Mouse (Mus musculus): ENCODE measurements around the gene Cyp4x1. TPM values are rescaled to one million over a fixed set of nuclear protein-coding genes. Genes with fewer than 3 reads are reported as not detected.

The Cyp4x1 gene
- polyA plus RNA-seq, 1 experiment from 2014 or later, result 10.8 TPM

DNA sequence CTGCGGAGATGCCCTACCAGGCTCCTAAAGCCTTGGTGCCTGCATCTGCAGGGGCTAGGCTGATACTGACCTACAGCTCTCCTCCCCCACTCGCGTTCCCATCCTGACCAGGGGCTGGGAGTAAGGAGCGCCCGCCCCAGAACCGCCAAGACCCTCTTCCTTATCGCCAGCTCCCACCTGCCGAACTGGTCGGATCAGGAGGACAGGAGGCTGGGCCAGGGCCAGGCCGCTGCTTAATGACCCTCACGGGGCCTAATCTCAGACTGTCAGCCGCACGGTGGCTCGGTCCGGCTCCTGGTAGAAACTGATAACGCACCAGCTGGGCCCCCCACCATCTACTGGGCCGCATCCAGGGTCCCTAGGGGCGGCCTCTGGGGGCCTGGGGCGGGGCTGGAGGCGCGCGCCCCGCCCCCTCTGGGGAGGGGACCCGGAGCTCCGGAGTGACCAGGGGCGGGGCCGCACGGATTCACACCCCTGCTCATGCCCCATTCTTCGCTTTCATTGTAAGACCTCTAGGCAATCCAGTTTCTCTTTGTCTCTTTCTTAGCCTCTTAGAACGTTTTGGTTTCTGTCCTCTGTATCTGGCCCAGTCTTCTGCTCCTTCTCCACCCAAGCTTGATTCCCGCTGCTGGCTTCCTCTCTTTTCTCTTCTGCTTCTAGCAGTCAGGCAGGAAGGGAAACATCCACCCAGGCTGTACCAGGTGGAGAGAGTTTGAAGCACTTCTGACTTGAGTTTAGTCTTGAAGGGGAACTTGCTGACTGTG, 38.2 kb downstream of the Cyp4x1 start:
- H3K4me3 ChIP-seq (ENCODE audit: low read depth, low read length), result peak overlapping the region; percentile 34
- no peaks in the 10 kb centered on the region for H3K9me3 ChIP-seq (ENCODE audit: control insufficient read depth, low read length)
- H3K27ac ChIP-seq (ENCODE audit: low read depth, low read length), result no peak overlapping the region
- H3K36me3 ChIP-seq (ENCODE audit: control insufficient read depth, insufficient read depth, low read length), result no peaks in the 10 kb centered on the region
- 0 out of 2 replicates have a peak, but pooled peaks cover 3% of the 10 kb centered on the region for H3K4me1 ChIP-seq (ENCODE audit: control insufficient read depth, insufficient read depth, low read length)
- 1% methylated on average over 27 of the region's 31 CpGs for WGBS
- H3K9ac ChIP-seq (replicated peaks; ENCODE audit: low read depth, low read length), result peak overlapping the region; percentile 39
- ATAC-seq (ENCODE audit: low read depth), result peak; percentile 70; the same call in 1 of the 2 replicates
- H3K4me2 ChIP-seq (ENCODE audit: low read depth, low read length), result peak overlapping the region; percentile 66
- peaks cover 6% of the 10 kb centered on the region for H3K27me3 ChIP-seq (ENCODE audit: control insufficient read depth, insufficient read depth, low read length)

- ATAC-seq (ENCODE audit: low read depth), result no peak
- peaks cover 10% of the 10 kb centered on the region for H3K27me3 ChIP-seq (ENCODE audit: control insufficient read depth, insufficient read depth, low read length)
These were observed 40.0 kb downstream of the Cyp4x1 start for GRCm38 (mm10) chr4:115094056-115094455.

GRCm38 (mm10) chr4:115093331-115093864, 40.7 kb downstream of the Cyp4x1 start:
- H3K4me2 ChIP-seq (ENCODE audit: low read depth, low read length), result no peak overlapping the region
- H3K4me1 ChIP-seq (ENCODE audit: control insufficient read depth, insufficient read depth, low read length), result 0 out of 2 replicates have a peak, but pooled peaks cover 3% of the 10 kb centered on the region
- H3K9ac ChIP-seq (replicated peaks; ENCODE audit: low read depth, low read length), result no peak overlapping the region
- no peak for ATAC-seq (ENCODE audit: low read depth)
- no peaks in the 10 kb centered on the region for H3K36me3 ChIP-seq (ENCODE audit: control insufficient read depth, insufficient read depth, low read length)
- WGBS, result 85% methylated on average over 4 of the region's 4 CpGs
- no peak overlapping the region for H3K4me3 ChIP-seq (ENCODE audit: low read depth, low read length)
- no peak overlapping the region for H3K27ac ChIP-seq (ENCODE audit: low read depth, low read length)
- H3K27me3 ChIP-seq (ENCODE audit: control insufficient read depth, insufficient read depth, low read length), result peaks cover 10% of the 10 kb centered on the region
- H3K9me3 ChIP-seq (ENCODE audit: control insufficient read depth, low read length), result no peaks in the 10 kb centered on the region

More at GRCm38 (mm10) chr4:115094056-115094455, 40.0 kb downstream of the Cyp4x1 start:
- H3K27ac ChIP-seq (ENCODE audit: low read depth, low read length), result no peak overlapping the region
- 0 out of 2 replicates have a peak, but pooled peaks cover 3% of the 10 kb centered on the region for H3K4me1 ChIP-seq (ENCODE audit: control insufficient read depth, insufficient read depth, low read length)
- no peak overlapping the region for H3K4me3 ChIP-seq (ENCODE audit: low read depth, low read length)
- WGBS, result 72% methylated on average over 2 of the region's 2 CpGs
- H3K36me3 ChIP-seq (ENCODE audit: control insufficient read depth, insufficient read depth, low read length), result no peaks in the 10 kb centered on the region
- H3K9me3 ChIP-seq (ENCODE audit: control insufficient read depth, low read length), result no peaks in the 10 kb centered on the region
- H3K9ac ChIP-seq (replicated peaks; ENCODE audit: low read depth, low read length), result no peak overlapping the region
- H3K4me2 ChIP-seq (ENCODE audit: low read depth, low read length), result no peak overlapping the region

- no peaks in the 10 kb centered on the region for H3K36me3 ChIP-seq (ENCODE audit: control insufficient read depth, insufficient read depth, low read length)
- no peak overlapping the region for H3K27ac ChIP-seq (ENCODE audit: low read depth, low read length)
- H3K9ac ChIP-seq (replicated peaks; ENCODE audit: low read depth, low read length), result no peak overlapping the region
- WGBS, result 87% methylated on average over 3 of the region's 3 CpGs
- no peak overlapping the region for H3K4me3 ChIP-seq (ENCODE audit: low read depth, low read length)
- no peaks in the 10 kb centered on the region for H3K9me3 ChIP-seq (ENCODE audit: control insufficient read depth, low read length)
- ATAC-seq (ENCODE audit: low read depth), result no peak
- H3K4me1 ChIP-seq (ENCODE audit: control insufficient read depth, insufficient read depth, low read length), result 0 out of 2 replicates have a peak, but pooled peaks cover 3% of the 10 kb centered on the region
- no peak overlapping the region for H3K4me2 ChIP-seq (ENCODE audit: low read depth, low read length)
- peaks cover 8% of the 10 kb centered on the region for H3K27me3 ChIP-seq (ENCODE audit: control insufficient read depth, insufficient read depth, low read length)
These were observed 42.3 kb downstream of the Cyp4x1 start for GRCm38 (mm10) chr4:115091806-115092205.

DNA sequence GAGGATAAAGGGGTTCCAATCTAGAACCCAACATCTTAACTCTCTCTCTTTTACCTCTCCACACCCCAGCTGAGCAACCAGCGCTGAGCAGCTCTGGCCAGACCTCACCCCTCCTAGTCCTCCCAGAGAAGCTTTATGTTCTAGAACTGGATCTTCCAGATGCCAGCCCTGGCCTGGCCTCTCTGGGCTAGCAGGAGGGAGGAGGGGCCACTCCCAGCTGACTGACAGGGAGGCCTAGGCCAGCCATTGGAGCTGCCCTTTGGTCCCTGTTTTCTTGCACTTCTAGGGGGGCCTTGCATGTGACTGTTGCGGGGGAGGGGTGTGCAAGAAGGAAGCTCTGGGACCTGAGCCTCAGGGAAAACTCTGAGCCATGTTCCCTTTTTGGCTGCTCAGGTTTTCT, 43.5 kb downstream of the Cyp4x1 start:
- no peak overlapping the region for H3K9ac ChIP-seq (replicated peaks; ENCODE audit: low read depth, low read length)
- no peaks in the 10 kb centered on the region for H3K36me3 ChIP-seq (ENCODE audit: control insufficient read depth, insufficient read depth, low read length)
- H3K9me3 ChIP-seq (ENCODE audit: control insufficient read depth, low read length), result no peaks in the 10 kb centered on the region
- no peak for ATAC-seq (ENCODE audit: low read depth)
- H3K4me2 ChIP-seq (ENCODE audit: low read depth, low read length), result no peak overlapping the region
- H3K4me1 ChIP-seq (ENCODE audit: control insufficient read depth, insufficient read depth, low read length), result no peaks in the 10 kb centered on the region
- H3K27me3 ChIP-seq (ENCODE audit: control insufficient read depth, insufficient read depth, low read length), result peaks cover 3% of the 10 kb centered on the region; the same call in 1 of the 2 replicates
- H3K4me3 ChIP-seq (ENCODE audit: low read depth, low read length), result no peak overlapping the region
- no peak overlapping the region for H3K27ac ChIP-seq (ENCODE audit: low read depth, low read length)
- WGBS, result 73% methylated on average over 2 of the region's 2 CpGs

- ATAC-seq (ENCODE audit: low read depth), result no peak
- Histone ChIP-seq H3K9ac (replicated peaks; ENCODE audit: low read depth, low read length) (no peak within 1 kb of the TSS), H3K27ac (ENCODE audit: low read depth, low read length) (no peak within 1 kb of the TSS), H3K27me3 (ENCODE audit: control insufficient read depth, insufficient read depth, low read length) (peaks cover 3% of the 10 kb centered on the region; the same call in 1 of the 2 replicates), H3K4me3 (ENCODE audit: low read depth, low read length) (no peak within 1 kb of the TSS), H3K36me3 (ENCODE audit: control insufficient read depth, insufficient read depth, low read length) (no peaks in the 10 kb centered on the region), H3K4me1 (ENCODE audit: control insufficient read depth, insufficient read depth, low read length) (no peaks in the 10 kb centered on the region), H3K4me2 (ENCODE audit: low read depth, low read length) (no peak within 1 kb of the TSS), H3K9me3 (ENCODE audit: control insufficient read depth, low read length) (no peaks in the 10 kb centered on the region)
- WGBS, result 26% methylated on average over 11 of the region's 11 CpGs
These were observed 45.3 kb downstream of the Cyp4x1 start, which contains the start of gene Pdzk1ip1 for GRCm38 (mm10) chr4:115088611-115089338. Pdzk1ip1 (plus strand) TSS chr4:115088708.

DNA sequence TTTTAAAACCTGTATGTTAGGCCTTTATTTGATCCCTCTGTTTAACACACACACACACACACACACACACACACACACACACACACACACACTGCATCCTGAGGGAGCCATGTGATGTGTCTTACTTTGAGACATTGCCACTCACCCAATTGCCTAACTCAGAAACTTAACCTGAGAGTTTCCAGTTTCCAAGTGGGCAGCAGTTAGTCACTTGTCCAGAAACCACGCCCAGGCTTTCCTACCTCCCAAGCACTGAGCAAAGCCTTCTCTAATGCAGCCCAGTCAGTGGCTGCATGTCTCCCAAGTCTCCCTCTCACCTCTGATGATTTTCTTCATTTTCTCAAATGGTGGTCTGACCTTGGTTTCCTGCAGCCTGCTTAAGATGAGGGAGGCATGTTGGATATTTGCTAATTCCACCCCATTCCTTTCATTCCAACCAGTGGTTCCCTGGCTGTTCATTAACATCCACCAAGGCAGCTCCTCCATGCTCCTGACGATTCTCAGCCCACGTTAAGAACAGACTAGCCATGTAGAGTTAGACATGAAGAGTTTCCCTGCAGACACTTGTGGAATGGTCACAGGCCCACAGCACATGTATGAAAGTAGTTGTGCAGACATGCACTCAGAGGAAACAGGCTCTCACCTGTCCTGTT, 47.2 kb downstream of the Cyp4x1 start:
- no peak for ATAC-seq (ENCODE audit: low read depth)
- H3K9me3 ChIP-seq (ENCODE audit: control insufficient read depth, low read length), result no peaks in the 10 kb centered on the region
- no peak overlapping the region for H3K4me2 ChIP-seq (ENCODE audit: low read depth, low read length)
- no peak overlapping the region for H3K9ac ChIP-seq (replicated peaks; ENCODE audit: low read depth, low read length)
- H3K36me3 ChIP-seq (ENCODE audit: control insufficient read depth, insufficient read depth, low read length), result no peaks in the 10 kb centered on the region
- 49% methylated on average over 3 of the region's 3 CpGs for WGBS
- no peaks in the 10 kb centered on the region for H3K4me1 ChIP-seq (ENCODE audit: control insufficient read depth, insufficient read depth, low read length)
- peaks cover 3% of the 10 kb centered on the region; the same call in 1 of the 2 replicates for H3K27me3 ChIP-seq (ENCODE audit: control insufficient read depth, insufficient read depth, low read length)
- no peak overlapping the region for H3K4me3 ChIP-seq (ENCODE audit: low read depth, low read length)
- no peak overlapping the region for H3K27ac ChIP-seq (ENCODE audit: low read depth, low read length)

DNA sequence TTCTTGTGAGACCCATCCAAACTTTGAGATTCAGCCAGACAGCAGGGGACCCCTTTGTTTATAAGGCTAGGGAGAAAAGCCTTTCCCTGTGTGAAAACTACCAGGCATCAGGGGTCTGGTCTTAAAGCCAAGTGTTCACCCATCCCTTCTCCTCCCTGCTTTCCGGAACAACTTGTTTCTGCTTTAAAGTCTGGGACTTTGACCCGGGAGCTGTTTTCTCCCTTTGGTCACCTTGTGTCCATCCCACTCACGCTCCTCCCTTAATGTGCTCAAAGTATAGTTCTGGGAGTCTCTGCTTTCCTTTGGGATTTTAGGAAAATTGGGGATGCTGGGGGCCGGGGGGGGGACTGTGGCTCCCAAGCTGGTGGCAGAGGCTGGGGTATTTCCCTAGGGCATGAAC, 47.8 kb downstream of the Cyp4x1 start:
- Histone ChIP-seq H3K4me1 (ENCODE audit: control insufficient read depth, insufficient read depth, low read length) (no peaks in the 10 kb centered on the region), H3K4me3 (ENCODE audit: low read depth, low read length) (no peak overlapping the region), H3K27ac (ENCODE audit: low read depth, low read length) (no peak overlapping the region), H3K27me3 (ENCODE audit: control insufficient read depth, insufficient read depth, low read length) (peaks cover 3% of the 10 kb centered on the region; the same call in 1 of the 2 replicates), H3K36me3 (ENCODE audit: control insufficient read depth, insufficient read depth, low read length) (no peaks in the 10 kb centered on the region), H3K4me2 (ENCODE audit: low read depth, low read length) (no peak overlapping the region), H3K9me3 (ENCODE audit: control insufficient read depth, low read length) (no peaks in the 10 kb centered on the region), H3K9ac (replicated peaks; ENCODE audit: low read depth, low read length) (no peak overlapping the region)
- WGBS, result 73% methylated on average over 4 of the region's 4 CpGs
- ATAC-seq (ENCODE audit: low read depth), result no peak
